Mouse (Mus musculus) heart, postnatal 0 days (tissue): ENCODE results near the gene Notch2. TPM values are rescaled to one million over a fixed set of nuclear protein-coding genes. Genes with fewer than 3 reads are reported as not detected.

ENCODE experiments used
- ATAC-seq: fragments of 200-750 bp; cut with Nextera tagmentation; 2 replicates; pipeline ENCODE4 v1.8.0; 2017; ENCODE audit warnings: low read depth, moderate number of reproducible peaks, moderate library complexity; ENCODE audit not compliant: insufficient read depth
- DNase-seq: peaks from one replicate; pipeline ENCODE4 v3.0.0-alpha.2; 2016; ENCODE audit warnings: low spot score
- H3K27ac ChIP-seq: fragments of 300-500 bp; sonication (generic); 2 replicates; pipeline ENCODE4 v1.5.1; 2014; ENCODE audit warnings: low read depth, mild to moderate bottlenecking
- H3K27me3 ChIP-seq: fragments of 300-500 bp; sonication (generic); 2 replicates; pipeline ENCODE4 v1.6.1; 2014; ENCODE audit warnings: low read length, mixed read lengths; ENCODE audit not compliant: control insufficient read depth, insufficient read depth
- H3K36me3 ChIP-seq: fragments of 300-500 bp; sonication (generic); replicated peaks from 2 replicates; pipeline ENCODE4 v1.6.1; 2014; ENCODE audit warnings: low read length, mixed read lengths; ENCODE audit not compliant: control insufficient read depth, insufficient read depth
- H3K4me1 ChIP-seq: fragments of 300-500 bp; sonication (generic); 2 replicates; pipeline ENCODE4 v1.6.1; 2014; ENCODE audit warnings: antibody characterized with exemption; ENCODE audit not compliant: control insufficient read depth, insufficient read depth
- H3K4me2 ChIP-seq: fragments of 300-500 bp; sonication (generic); 2 replicates; pipeline ENCODE4 v1.6.1; 2014; ENCODE audit warnings: low read depth, mild to moderate bottlenecking, low read length, moderate library complexity
- H3K4me3 ChIP-seq: fragments of 300-500 bp; sonication (generic); 2 replicates; pipeline ENCODE4 v1.5.1; 2014; ENCODE audit warnings: low read depth, low read length
- H3K9ac ChIP-seq: fragments of 300-500 bp; sonication (generic); replicated peaks from 2 replicates; pipeline ENCODE4 v1.6.1; 2014; ENCODE audit warnings: low read depth, low read length, mixed read lengths
- H3K9me3 ChIP-seq: fragments of 300-500 bp; sonication (generic); replicated peaks from 2 replicates; pipeline ENCODE4 v1.6.1; 2016; ENCODE audit warnings: low read length; ENCODE audit not compliant: control insufficient read depth
- CTCF ChIP-seq: IDR thresholded peaks from 2 replicates; pipeline ENCODE4 v1.5.1; 2016; ENCODE audit warnings: antibody characterized with exemption, control low read depth, low read depth
- EP300 ChIP-seq: IDR thresholded peaks from 2 replicates; pipeline ENCODE4 v1.6.1; 2016; ENCODE audit warnings: antibody characterized with exemption, low read depth
- WGBS: fragments of 180-500 bp; shearing (Covaris S2); extraction: QIAGEN DNeasy Blood & Tissue Kit; methylation state at CpG from one replicate; pipeline ENCODE4 v1.1.7; 2014; 5-methylcytosine and 5-hydroxymethylcytosine counted together
- polyA plus RNA-seq: library from polyadenylated mRNA; unstranded; fragments of >200 nt; fragmentation: Nextera tagmentation; extraction: Ambion mirVana; gene quantifications from 2 replicates; pipeline ENCODE4 v1.2.1, GENCODE M21; 2015
- total RNA-seq: library from RNA; depleted of rRNA; stranded (reverse); fragments of >200 nt; gene quantifications from 2 replicates; pipeline ENCODE4 v1.2.3, GENCODE M21; 2014; ENCODE audit warnings: low replicate concordance

Gene Notch2
- total and polyA plus RNA-seq, 2 experiments from 2014 or later: 5.5 to 53.7 TPM

GRCm38 (mm10) chr3:98092680-98093370 is 79.5 kb downstream of the Notch2 start:
- TF ChIP-seq EP300: no peak
- no peak for TF ChIP-seq CTCF
- no peak overlapping the region for H3K4me3 ChIP-seq
- DNase-seq (no peak), ATAC-seq (no peak)
- no peak overlapping the region for H3K27ac ChIP-seq
- H3K4me2 ChIP-seq: no peak overlapping the region
- no peak overlapping the region for H3K9ac ChIP-seq
- peaks cover 23% of the 10 kb centered on the region for H3K4me1 ChIP-seq
- H3K27me3 ChIP-seq: no peaks in the 10 kb centered on the region
- peaks cover 9% of the 10 kb centered on the region for H3K36me3 ChIP-seq
- 77% methylated on average over 10 of the region's 10 CpGs for WGBS
- H3K9me3 ChIP-seq: no peaks in the 10 kb centered on the region

DNA sequence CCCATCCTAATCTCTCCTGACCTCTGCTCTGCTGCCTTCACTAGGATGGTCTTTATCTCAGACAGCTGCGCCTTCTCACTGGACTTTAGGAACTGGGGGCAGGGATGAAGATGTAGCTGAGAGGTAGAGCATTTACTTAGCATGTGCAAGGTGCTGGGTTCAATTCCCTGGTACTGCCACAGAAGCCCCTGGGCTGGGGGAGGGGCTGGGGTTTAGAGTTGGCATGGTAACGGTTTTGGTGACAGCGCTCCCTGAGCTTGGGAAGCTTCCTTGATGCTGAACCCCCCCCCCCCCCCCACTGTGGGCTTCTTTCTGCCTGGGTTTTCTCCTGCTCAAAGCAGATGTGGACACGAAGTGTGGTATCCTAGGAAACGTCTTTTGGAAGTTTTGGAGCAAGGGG is 80.6 kb downstream of the Notch2 start:
- no peak for TF ChIP-seq CTCF
- DNase-seq (no peak), ATAC-seq (no peak)
- WGBS: 71% methylated on average over 5 of the region's 5 CpGs
- Histone ChIP-seq H3K9ac (no peak overlapping the region), H3K4me1 (peaks cover 23% of the 10 kb centered on the region), H3K27me3 (no peaks in the 10 kb centered on the region), H3K27ac (peak overlapping the region; percentile 79; the same call in 1 of the 2 replicates), H3K4me2 (no peak overlapping the region), H3K36me3 (peaks cover 20% of the 10 kb centered on the region), H3K9me3 (no peaks in the 10 kb centered on the region), H3K4me3 (no peak overlapping the region)

DNA sequence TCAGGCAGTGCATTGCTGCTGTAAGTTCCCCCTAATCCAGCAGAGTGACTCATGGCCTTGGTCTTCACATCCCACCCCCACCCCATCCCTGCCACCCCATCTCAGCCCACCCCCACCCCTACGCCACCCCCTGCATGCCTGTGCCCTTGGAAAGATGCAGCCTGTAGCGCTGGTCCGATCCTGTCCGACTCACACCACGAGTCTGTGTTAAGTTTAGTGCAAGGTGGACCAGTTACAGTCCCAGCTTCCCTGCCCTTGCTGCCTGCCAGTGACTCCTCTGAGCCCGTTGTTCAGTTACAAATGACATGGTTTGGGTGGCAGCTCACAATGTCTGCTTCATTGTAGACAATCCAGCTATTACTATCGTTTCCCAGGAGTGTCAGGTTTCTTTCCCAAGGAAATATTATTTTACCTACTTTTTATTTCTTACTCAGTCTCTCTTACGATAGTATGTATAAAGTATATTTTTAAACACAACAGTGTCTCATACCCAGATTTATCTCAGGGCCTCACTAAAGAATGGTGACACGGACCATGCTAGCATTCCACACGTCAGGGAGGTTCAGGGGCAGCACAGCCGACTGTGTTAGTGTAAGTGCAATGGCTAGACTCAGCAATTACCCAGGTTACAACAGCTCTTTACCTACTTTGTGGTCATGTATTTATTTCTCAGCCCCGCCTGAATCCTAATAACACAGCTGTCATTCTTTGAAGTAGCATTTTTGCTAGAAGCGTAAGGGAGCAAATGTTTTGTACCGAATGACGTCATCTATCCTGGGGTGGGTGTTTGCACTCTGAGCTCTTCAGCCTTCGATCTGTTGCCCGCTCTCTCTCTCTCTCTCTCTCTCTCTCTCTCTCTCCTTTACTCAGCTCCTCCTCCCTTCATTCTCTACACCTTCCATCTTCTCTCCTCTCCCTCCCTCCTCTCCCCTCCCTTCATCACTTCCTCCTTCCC is 81.6 kb downstream of the Notch2 start:
- H3K27me3 ChIP-seq: no peaks in the 10 kb centered on the region
- TF ChIP-seq CTCF (no peak), EP300 (no peak)
- peaks cover 19% of the 10 kb centered on the region for H3K4me1 ChIP-seq
- peak; percentile 48 for DNase-seq
- H3K9ac ChIP-seq: 0 out of 2 replicates have a peak overlapping the region, but pooled peaks have one; percentile 7
- no peaks in the 10 kb centered on the region for H3K9me3 ChIP-seq
- H3K27ac ChIP-seq: peak overlapping the region; percentile 79
- peaks cover 30% of the 10 kb centered on the region for H3K36me3 ChIP-seq
- ATAC-seq: peak; percentile 77
- 25% methylated on average over 17 of the region's 17 CpGs for WGBS
- peak overlapping the region; percentile 5; the same call in 1 of the 2 replicates for H3K4me2 ChIP-seq
- H3K4me3 ChIP-seq: no peak overlapping the region

GRCm38 (mm10) chr3:98096981-98097380 is 83.7 kb downstream of the Notch2 start:
- Histone ChIP-seq H3K27me3 (no peaks in the 10 kb centered on the region), H3K36me3 (peaks cover 50% of the 10 kb centered on the region), H3K27ac (no peak overlapping the region), H3K9me3 (no peaks in the 10 kb centered on the region), H3K9ac (no peak overlapping the region), H3K4me1 (peaks cover 19% of the 10 kb centered on the region), H3K4me3 (no peak overlapping the region), H3K4me2 (no peak overlapping the region)
- DNase-seq (no peak), ATAC-seq (no peak)
- TF ChIP-seq CTCF (no peak), EP300 (no peak)
- WGBS: 98% methylated on average over 7 of the region's 7 CpGs

- Histone ChIP-seq H3K4me1 (peaks cover 19% of the 10 kb centered on the region), H3K27me3 (no peaks in the 10 kb centered on the region), H3K4me2 (no peak overlapping the region), H3K9ac (no peak overlapping the region), H3K9me3 (0 out of 2 replicates have a peak, but pooled peaks cover 5% of the 10 kb centered on the region), H3K4me3 (no peak overlapping the region), H3K27ac (no peak overlapping the region), H3K36me3 (peaks cover 67% of the 10 kb centered on the region)
- no peak for ATAC-seq
- no peak for DNase-seq
- WGBS: 69% methylated on average over 5 of the region's 5 CpGs
- TF ChIP-seq CTCF: no peak
- no peak for TF ChIP-seq EP300
Measured at GRCm38 (mm10) chr3:98098676-98099075, 85.3 kb downstream of the Notch2 start.
